Mouse (Mus musculus) hindbrain, embryonic 15.5 days (tissue): ENCODE measurements around the gene Gm29049. TPM values are rescaled to one million over a fixed set of nuclear protein-coding genes. Genes with fewer than 3 reads are reported as not detected.
"Not testable (repeated sequence)": the region's sequence is repeated elsewhere in the genome, so short reads cannot be mapped to it uniquely, and the experiment has no call there.

ENCODE experiments used
- ATAC-seq: fragments of 200-750 bp; cut with Nextera tagmentation; 2 replicates; pipeline ENCODE4 v1.8.0; 2017; ENCODE audit warnings: low read depth, moderate number of reproducible peaks, moderate TSS enrichment; ENCODE audit not compliant: low FRiP score
- H3K27ac ChIP-seq: fragments of 300-500 bp; sonication (generic); replicated peaks from 2 replicates; pipeline ENCODE4 v1.5.1; 2015; ENCODE audit warnings: mild to moderate bottlenecking, inconsistent platforms
- H3K27me3 ChIP-seq: fragments of 300-500 bp; sonication (generic); 2 replicates; pipeline ENCODE4 v1.6.1; 2015; ENCODE audit warnings: control low read depth, inconsistent platforms
- H3K36me3 ChIP-seq: fragments of 300-500 bp; sonication (generic); 2 replicates; pipeline ENCODE4 v1.6.1; 2015; ENCODE audit warnings: control low read depth, inconsistent platforms
- H3K4me1 ChIP-seq: fragments of 300-500 bp; sonication (generic); replicated peaks from 2 replicates; pipeline ENCODE4 v1.6.1; 2015; ENCODE audit warnings: control low read depth, inconsistent platforms
- H3K4me2 ChIP-seq: fragments of 300-500 bp; sonication (generic); 2 replicates; pipeline ENCODE4 v1.6.1; 2015; ENCODE audit warnings: moderate library complexity, mild to moderate bottlenecking, inconsistent platforms
- H3K4me3 ChIP-seq: fragments of 300-500 bp; sonication (generic); 2 replicates; pipeline ENCODE4 v1.5.1; 2015; ENCODE audit warnings: mild to moderate bottlenecking, inconsistent platforms
- H3K9ac ChIP-seq: fragments of 300-500 bp; sonication (generic); 2 replicates; pipeline ENCODE4 v1.6.1; 2015; ENCODE audit warnings: inconsistent platforms
- H3K9me3 ChIP-seq: fragments of 300-500 bp; sonication (generic); 2 replicates; pipeline ENCODE4 v1.6.1; 2016; ENCODE audit warnings: control low read depth, inconsistent platforms
- WGBS: fragments of 180-500 bp; shearing (Covaris S2); methylation state at CpG from one replicate; pipeline ENCODE4 v1.1.7; 2015; 5-methylcytosine and 5-hydroxymethylcytosine counted together
- polyA plus RNA-seq: library from polyadenylated mRNA; unstranded; fragments of >200 nt; fragmentation: Nextera tagmentation; extraction: Ambion mirVana; gene quantifications from 2 replicates; pipeline ENCODE4 v1.2.1, GENCODE M21; 2015

Gene Gm29049
- not detected in 2 replicates for polyA plus RNA-seq

- not testable (repeated sequence) for H3K4me3 ChIP-seq, H3K27me3 ChIP-seq, ATAC-seq, H3K27ac ChIP-seq, H3K4me2 ChIP-seq, H3K9ac ChIP-seq, H3K9me3 ChIP-seq, H3K4me1 ChIP-seq, H3K36me3 ChIP-seq
- WGBS, result 15% methylated on average over 2 of the region's 3 CpGs
Observed at GRCm38 (mm10) chrY:7997068-7997467, at the start of gene Gm29049. Gene Gm29049, minus strand, starts transcription at chrY:7997168.

Other genes with a start within 250 kb of the Gm29049 start
- not detected in 2 replicates for gene Gm20825, start 74.3 kb upstream of the Gm29049 start, polyA plus RNA-seq